Mouse (Mus musculus) spleen, postnatal 14 days (tissue): Measurements from ENCODE around the gene Vmn1r211.
"Not testable (repeated sequence)": the region's sequence is repeated elsewhere in the genome, so short reads cannot be mapped to it uniquely, and the experiment has no call there.

Experiments used
- DNase-seq, 2 experiments: peaks; one replicate each; pipeline ENCODE4 v3.0.0; 2021 to 2022; ENCODE audit warnings: low spot score in 2 of 2

Vmn1r211 gene

GRCm38 (mm10) chr13:22857461-22857860, at the start of gene Vmn1r211:
TSS of gene Vmn1r211 (minus strand) at chr13:22857561.
- DNase-seq = no peak

- DNase-seq = no peak
Measured at GRCm38 (mm10) chr13:22884105-22884504, 26.7 kb upstream of the Vmn1r211 start, which contains the start of gene Vmn1r212. TSS of gene Vmn1r212 (minus strand) at chr13:22884205.

DNA sequence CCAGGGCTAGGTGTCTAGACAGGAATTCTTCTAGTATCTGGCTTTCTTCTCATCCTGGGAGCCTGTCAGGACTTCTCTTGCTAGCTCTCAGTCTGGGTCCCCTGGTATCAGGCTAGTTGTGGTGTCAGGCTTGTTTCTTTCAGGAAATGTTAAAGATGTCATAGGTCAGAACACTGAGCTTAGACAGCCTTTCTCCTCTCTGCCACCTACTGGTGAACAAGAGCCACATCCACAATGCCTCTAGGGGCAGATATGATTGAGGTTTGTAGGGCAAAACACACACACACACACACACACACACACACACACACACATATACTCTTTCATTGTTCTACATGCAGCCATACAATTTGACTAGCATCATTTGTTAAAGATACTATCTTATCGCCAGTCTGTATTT, 21.9 kb upstream of the Vmn1r211 start:
- no peak for DNase-seq

DNA sequence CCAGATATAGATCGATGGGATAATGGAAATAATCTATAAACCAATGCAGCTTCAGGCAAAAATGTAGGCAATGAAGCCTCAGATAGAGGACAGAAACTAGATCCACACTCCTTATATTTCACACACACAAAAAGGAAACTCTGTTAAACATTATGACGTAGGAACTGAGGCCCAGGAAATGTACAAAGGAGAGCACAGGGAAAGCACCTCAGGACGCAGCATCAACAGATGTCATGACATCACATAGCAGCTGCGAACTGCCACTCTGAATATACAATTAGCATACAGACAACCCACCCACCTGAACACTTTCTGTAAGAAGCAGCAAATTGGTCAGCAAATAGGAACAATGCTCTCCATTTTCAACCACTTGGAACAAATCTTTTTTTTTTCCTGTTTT, 2.6 kb downstream of the Vmn1r211 start:
- no peak for DNase-seq

GRCm38 (mm10) chr13:22846798-22847197, 10.6 kb downstream of the Vmn1r211 start:
- no peak for DNase-seq

- not testable (repeated sequence) for DNase-seq
Measured at GRCm38 (mm10) chr13:22844304-22844703, 13.1 kb downstream of the Vmn1r211 start.

DNA sequence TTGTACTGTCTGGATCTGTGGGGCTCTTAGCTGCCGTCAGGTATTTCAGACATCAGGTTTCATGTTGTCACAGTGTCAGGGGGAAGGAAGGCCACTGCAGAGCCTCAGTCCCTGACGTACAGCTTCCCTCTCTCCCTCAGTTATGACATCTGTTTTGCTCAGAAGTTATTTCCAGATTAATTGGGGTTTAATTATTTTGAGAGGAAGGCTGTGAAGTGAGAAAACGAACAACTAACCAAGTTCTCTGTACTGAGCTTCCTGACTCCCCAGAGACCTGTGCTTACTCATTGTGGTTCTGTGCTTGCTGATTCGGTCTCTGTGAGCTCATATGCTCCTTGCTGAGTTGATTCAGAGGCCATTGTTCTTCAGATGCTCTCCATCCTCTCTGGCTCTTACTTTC, 26.1 kb downstream of the Vmn1r211 start, which contains the start of gene Vmn1r210:
Vmn1r210 (minus strand) TSS at position 101 of the 400 bp plus-strand sequence.
- no peak for DNase-seq

DNA sequence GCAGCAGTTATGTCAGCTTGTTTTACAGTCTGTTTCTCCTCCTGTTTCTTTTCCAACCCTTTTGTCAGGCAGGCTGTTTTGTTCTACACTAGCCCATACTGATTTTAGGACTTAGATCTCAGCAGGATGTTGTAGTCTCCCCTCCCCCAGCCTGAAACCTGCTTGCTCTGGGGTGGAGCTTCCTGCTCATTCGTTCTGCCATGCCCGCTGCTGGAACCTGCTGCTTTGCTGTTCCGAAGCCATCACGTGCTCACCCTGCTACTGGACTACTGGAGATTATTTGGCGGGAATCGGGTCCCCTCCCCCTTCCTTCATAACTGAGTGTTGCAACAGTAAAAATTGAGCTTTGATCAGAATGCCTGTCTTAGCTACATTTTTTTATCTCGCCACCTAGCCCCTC, 28.0 kb downstream of the Vmn1r211 start:
- DNase-seq = not testable (repeated sequence)

GRCm38 (mm10) chr13:22821601-22822000, 35.8 kb downstream of the Vmn1r211 start:
- DNase-seq = not testable (repeated sequence)

GRCm38 (mm10) chr13:22809582-22809981, 47.8 kb downstream of the Vmn1r211 start, which contains the start of gene Vmn1r209:
TSS of gene Vmn1r209 (minus strand) at chr13:22809682.
- DNase-seq = not testable (repeated sequence)
